Mouse (Mus musculus): Measurements from ENCODE around the gene Hic1.

DNA sequence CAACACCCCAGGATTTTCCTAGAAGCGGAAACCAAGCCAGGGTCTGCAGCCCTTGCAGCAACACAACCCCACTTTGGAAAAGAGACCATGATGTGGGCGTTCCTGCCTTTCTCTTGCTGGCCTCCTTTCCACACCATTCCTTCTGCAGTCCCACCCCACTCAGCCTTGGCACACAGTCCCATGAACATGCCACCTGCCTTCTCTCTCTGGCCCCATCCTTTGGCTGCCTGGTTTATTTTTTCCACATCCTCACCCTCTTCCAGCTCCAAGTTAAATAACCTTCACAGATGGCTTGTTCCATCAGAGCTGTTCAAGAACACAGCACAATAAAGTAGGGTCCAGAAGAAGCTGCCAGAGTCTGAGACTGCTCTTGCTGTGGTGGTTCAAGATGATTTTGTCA, 50.0 kb downstream of the Hic1 start:
- TF ChIP-seq CTCF (IDR thresholded peaks at IDR 0.05; ENCODE audit: low read depth, low read length), result no peak
- TF ChIP-seq POLR2A (IDR thresholded peaks at IDR 0.05; ENCODE audit: borderline replicate concordance, low read depth, low read length), result no peak
